Mouse (Mus musculus) heart, embryonic 15.5 days (tissue): Measurements from ENCODE around the gene Ptk6. TPM values are rescaled to one million over a fixed set of nuclear protein-coding genes. Genes with fewer than 3 reads are reported as not detected.
"Not testable (repeated sequence)": the region's sequence is repeated elsewhere in the genome, so short reads cannot be mapped to it uniquely, and the experiment has no call there.

Experiments used
- ATAC-seq: fragments of 200-750 bp; cut with Nextera tagmentation; replicated peaks from 2 replicates; pipeline ENCODE4 v1.8.0; 2017; ENCODE audit warnings: low read depth, moderate TSS enrichment; ENCODE audit not compliant: insufficient number of reproducible peaks, insufficient read depth, low FRiP score
- H3K27ac ChIP-seq: fragments of 300-500 bp; sonication (generic); 2 replicates; pipeline ENCODE4 v1.5.1; 2015; ENCODE audit warnings: mild to moderate bottlenecking, inconsistent platforms
- H3K27me3 ChIP-seq: fragments of 300-500 bp; sonication (generic); 2 replicates; pipeline ENCODE4 v1.6.1; 2015; ENCODE audit warnings: inconsistent platforms
- H3K36me3 ChIP-seq: fragments of 300-500 bp; sonication (generic); 2 replicates; pipeline ENCODE4 v1.6.1; 2015; ENCODE audit warnings: mild to moderate bottlenecking, inconsistent platforms
- H3K4me1 ChIP-seq: fragments of 300-500 bp; sonication (generic); replicated peaks from 2 replicates; pipeline ENCODE4 v1.6.1; 2015; ENCODE audit warnings: inconsistent platforms
- H3K4me2 ChIP-seq: fragments of 300-500 bp; sonication (generic); 2 replicates; pipeline ENCODE4 v1.6.1; 2015; ENCODE audit warnings: inconsistent platforms, mild to moderate bottlenecking, moderate library complexity
- H3K4me3 ChIP-seq: fragments of 300-500 bp; sonication (generic); 2 replicates; pipeline ENCODE4 v1.5.1; 2015; ENCODE audit warnings: mild to moderate bottlenecking, inconsistent platforms
- H3K9ac ChIP-seq: fragments of 300-500 bp; sonication (generic); 2 replicates; pipeline ENCODE4 v1.6.1; 2015; ENCODE audit warnings: mild to moderate bottlenecking, inconsistent platforms
- H3K9me3 ChIP-seq: fragments of 300-500 bp; sonication (generic); replicated peaks from 2 replicates; pipeline ENCODE4 v1.6.1; 2016; ENCODE audit warnings: inconsistent platforms
- WGBS: fragments of 180-500 bp; shearing (Covaris S2); methylation state at CpG from one replicate; pipeline ENCODE4 v1.1.7; 2015; ENCODE audit warnings: mixed read lengths; 5-methylcytosine and 5-hydroxymethylcytosine counted together
- polyA plus RNA-seq: library from polyadenylated mRNA; unstranded; fragments of >200 nt; fragmentation: Nextera tagmentation; extraction: Ambion mirVana; gene quantifications from 2 replicates; pipeline ENCODE4 v1.2.1, GENCODE M21; 2015

Gene Ptk6
- polyA plus RNA-seq, 1 experiment from 2014 or later = 0.05 TPM

DNA sequence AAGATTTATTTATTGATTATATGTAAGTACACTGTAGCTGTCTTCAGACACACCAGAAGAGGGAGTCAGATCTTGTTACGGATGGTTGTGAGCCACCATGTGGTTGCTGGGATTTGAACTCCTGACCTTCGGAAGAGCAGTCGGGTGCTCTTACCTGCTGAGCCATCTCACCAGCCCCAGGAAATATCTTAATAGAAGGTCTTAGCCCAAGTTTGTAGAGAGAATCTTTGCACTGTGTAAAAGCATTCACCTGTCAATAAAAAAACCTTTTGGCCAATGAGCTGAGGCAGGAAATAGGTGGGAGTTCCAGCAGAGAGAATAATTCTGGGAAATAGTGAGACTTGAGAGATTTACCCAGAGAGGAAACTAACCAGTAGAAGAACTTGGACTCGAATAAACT lies 11.2 kb downstream of the Ptk6 start:
- not testable (repeated sequence) for H3K27ac ChIP-seq, ATAC-seq, H3K27me3 ChIP-seq, H3K4me2 ChIP-seq, H3K4me3 ChIP-seq, H3K4me1 ChIP-seq, H3K9ac ChIP-seq, H3K9me3 ChIP-seq, H3K36me3 ChIP-seq
- 71% methylated on average over 4 of the region's 4 CpGs for WGBS

DNA sequence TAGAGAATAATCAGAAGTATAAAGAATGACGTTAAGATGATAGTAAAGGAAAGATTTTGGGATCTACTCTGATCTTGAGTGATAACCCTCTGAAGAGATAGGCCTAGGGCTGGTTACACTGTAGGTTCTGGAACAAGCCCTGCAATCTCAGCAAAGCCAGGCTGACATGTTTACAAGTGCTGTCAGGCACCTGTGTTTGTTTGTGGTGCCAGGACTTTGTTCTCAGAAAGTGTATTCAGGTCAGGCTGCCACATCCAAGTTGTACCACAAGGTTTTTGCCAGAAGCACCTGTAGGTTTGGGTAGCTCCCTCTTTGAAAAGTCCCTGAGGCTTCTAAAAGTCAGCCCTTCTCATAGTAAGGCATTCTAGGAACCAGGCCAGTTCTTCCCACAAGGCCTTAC lies 13.3 kb downstream of the Ptk6 start:
- ATAC-seq = no peak
- WGBS = 87% methylated on average over 1 of the region's 1 CpGs
- Histone ChIP-seq H3K27me3 (no peaks in the 10 kb centered on the region; the same call in 1 of the 2 replicates), H3K4me2 (no peak overlapping the region), H3K4me1 (peaks cover 8% of the 10 kb centered on the region), H3K9me3 (no peaks in the 10 kb centered on the region), H3K36me3 (no peaks in the 10 kb centered on the region), H3K9ac (no peak overlapping the region), H3K4me3 (no peak overlapping the region), H3K27ac (no peak overlapping the region)

GRCm38 (mm10) chr2:181188681-181189080 lies 13.9 kb downstream of the Ptk6 start:
- Histone ChIP-seq H3K4me1 (peaks cover 8% of the 10 kb centered on the region), H3K9me3 (no peaks in the 10 kb centered on the region), H3K27ac (peak overlapping the region; percentile 41; the same call in 1 of the 2 replicates), H3K9ac (no peak overlapping the region), H3K27me3 (no peaks in the 10 kb centered on the region), H3K36me3 (no peaks in the 10 kb centered on the region), H3K4me2 (peak overlapping the region; percentile 95), H3K4me3 (0 out of 2 replicates have a peak overlapping the region, but pooled peaks have one; percentile 75)
- no peak for ATAC-seq
- WGBS = 52% methylated on average over 2 of the region's 2 CpGs

GRCm38 (mm10) chr2:181187121-181188000 lies 15.2 kb downstream of the Ptk6 start, which contains the start of gene Ppdpf:
TSS of gene Ppdpf (plus strand) at chr2:181187247.
- Histone ChIP-seq H3K27me3 (no peaks in the 10 kb centered on the region), H3K9me3 (no peaks in the 10 kb centered on the region), H3K4me1 (peaks cover 8% of the 10 kb centered on the region), H3K4me2 (peak within 1 kb of the TSS; percentile 95), H3K9ac (peak within 1 kb of the TSS; percentile 75), H3K36me3 (no peaks in the 10 kb centered on the region), H3K4me3 (peak within 1 kb of the TSS; percentile 75), H3K27ac (peak within 1 kb of the TSS; percentile 92)
- peak; percentile 95 for ATAC-seq
- WGBS = under 1% methylated on average over 64 of the region's 64 CpGs

GRCm38 (mm10) chr2:181186635-181187034 lies 16.0 kb downstream of the Ptk6 start:
- Histone ChIP-seq H3K36me3 (no peaks in the 10 kb centered on the region), H3K27ac (peak overlapping the region; percentile 92), H3K27me3 (no peaks in the 10 kb centered on the region), H3K4me3 (peak overlapping the region; percentile 75), H3K4me2 (peak overlapping the region; percentile 95), H3K4me1 (peaks cover 8% of the 10 kb centered on the region), H3K9me3 (no peaks in the 10 kb centered on the region), H3K9ac (peak overlapping the region; percentile 75)
- peak; percentile 73 for ATAC-seq
- WGBS = under 1% methylated on average over 14 of the region's 14 CpGs

- WGBS = 56% methylated on average over 6 of the region's 6 CpGs
- Histone ChIP-seq H3K9me3 (no peaks in the 10 kb centered on the region), H3K4me2 (no peak overlapping the region), H3K27me3 (no peaks in the 10 kb centered on the region), H3K4me1 (no peaks in the 10 kb centered on the region), H3K27ac (no peak overlapping the region), H3K4me3 (no peak overlapping the region), H3K9ac (no peak overlapping the region), H3K36me3 (no peaks in the 10 kb centered on the region)
- no peak for ATAC-seq
Observed at GRCm38 (mm10) chr2:181180898-181181297, 21.7 kb downstream of the Ptk6 start.

DNA sequence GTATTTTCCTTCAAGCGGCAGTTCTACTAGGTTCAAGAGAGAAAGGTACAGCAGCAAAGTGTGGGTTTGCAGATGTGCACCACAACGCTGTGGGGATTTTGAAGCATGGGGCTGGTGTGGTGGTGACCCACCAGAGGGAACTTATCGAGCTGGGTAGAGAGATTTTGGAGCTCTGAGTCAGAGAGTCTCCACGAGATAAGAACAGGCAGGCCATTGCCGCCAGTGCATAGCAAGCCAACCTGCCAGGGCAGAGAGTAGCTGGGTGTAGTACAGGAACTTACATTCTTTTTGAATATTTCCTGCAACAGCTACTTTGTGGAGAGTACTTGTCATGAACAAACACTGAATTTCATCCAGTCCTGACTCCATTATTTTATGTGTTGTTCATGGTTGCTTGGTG lies 24.1 kb downstream of the Ptk6 start:
- 53% methylated on average over 5 of the region's 5 CpGs for WGBS
- no peak for ATAC-seq

GRCm38 (mm10) chr2:181178015-181178414 lies 24.6 kb downstream of the Ptk6 start:
- Histone ChIP-seq H3K9me3 (no peaks in the 10 kb centered on the region), H3K4me1 (no peaks in the 10 kb centered on the region), H3K4me2 (no peak overlapping the region), H3K4me3 (no peak overlapping the region), H3K27ac (no peak overlapping the region), H3K27me3 (no peaks in the 10 kb centered on the region), H3K36me3 (no peaks in the 10 kb centered on the region), H3K9ac (no peak overlapping the region)
- 66% methylated on average over 3 of the region's 3 CpGs for WGBS
- ATAC-seq = no peak

More for the DNA sequence above, 24.1 kb downstream of the Ptk6 start:
- Histone ChIP-seq H3K36me3 (no peaks in the 10 kb centered on the region), H3K27me3 (no peaks in the 10 kb centered on the region), H3K4me2 (no peak overlapping the region), H3K9me3 (no peaks in the 10 kb centered on the region), H3K4me3 (no peak overlapping the region), H3K9ac (no peak overlapping the region), H3K27ac (no peak overlapping the region), H3K4me1 (no peaks in the 10 kb centered on the region)

DNA sequence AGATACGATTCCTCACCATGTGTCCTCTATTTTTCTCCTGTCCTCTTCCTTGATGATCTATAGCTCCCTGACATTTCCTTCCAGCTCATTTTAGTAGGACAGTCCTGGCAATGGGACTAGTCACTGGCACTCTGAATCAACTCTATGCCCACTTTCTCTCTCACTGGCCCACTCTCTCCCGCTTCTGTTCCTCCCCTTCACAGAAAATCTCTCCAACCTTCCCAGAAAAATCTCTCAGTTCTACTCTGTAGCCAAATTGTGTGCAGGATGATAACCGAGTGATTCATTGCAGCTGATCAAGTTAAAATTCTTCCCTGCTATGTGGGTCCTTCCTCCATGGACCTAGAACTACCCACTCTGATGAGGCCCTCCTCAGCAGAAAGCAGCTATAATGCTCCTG lies 27.9 kb downstream of the Ptk6 start:
- H3K4me3 ChIP-seq = no peak overlapping the region
- H3K27me3 ChIP-seq = no peaks in the 10 kb centered on the region
- H3K27ac ChIP-seq = no peak overlapping the region
- no peak overlapping the region for H3K9ac ChIP-seq
- H3K4me1 ChIP-seq = no peaks in the 10 kb centered on the region
- H3K36me3 ChIP-seq = no peaks in the 10 kb centered on the region
- H3K9me3 ChIP-seq = no peaks in the 10 kb centered on the region
- ATAC-seq = no peak
- H3K4me2 ChIP-seq = no peak overlapping the region
- 72% methylated on average over 3 of the region's 3 CpGs for WGBS

- 80% methylated on average over 5 of the region's 5 CpGs for WGBS
Observed at GRCm38 (mm10) chr2:181166469-181166868, 36.1 kb downstream of the Ptk6 start.

DNA sequence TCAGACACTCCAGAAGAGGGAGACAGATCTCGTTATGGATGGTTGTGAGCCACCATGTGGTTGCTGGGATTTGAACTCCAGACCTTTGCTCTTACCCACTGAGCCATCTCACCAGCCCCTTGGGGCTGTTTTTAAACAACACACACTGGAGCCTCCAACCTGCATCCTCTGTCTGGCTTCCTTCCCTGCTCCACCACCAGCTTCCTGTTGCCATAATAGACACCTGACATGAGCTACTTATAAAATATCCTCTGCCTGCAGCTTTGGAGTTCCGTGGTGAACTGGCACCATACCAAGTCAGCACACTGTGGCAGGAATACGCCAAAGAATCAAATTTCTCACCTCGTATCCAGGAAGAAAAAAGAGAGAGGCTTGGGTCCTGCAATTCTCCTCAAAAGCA lies 41.8 kb downstream of the Ptk6 start:
- Histone ChIP-seq H3K9me3 (no peaks in the 10 kb centered on the region), H3K4me3 (no peak overlapping the region), H3K27ac (no peak overlapping the region), H3K36me3 (no peaks in the 10 kb centered on the region), H3K4me2 (no peak overlapping the region), H3K4me1 (peaks cover 34% of the 10 kb centered on the region), H3K9ac (no peak overlapping the region), H3K27me3 (peaks cover 20% of the 10 kb centered on the region)
- ATAC-seq = no peak
- 54% methylated on average over 4 of the region's 4 CpGs for WGBS

More at GRCm38 (mm10) chr2:181166469-181166868, 36.1 kb downstream of the Ptk6 start:
- no peak for ATAC-seq
- Histone ChIP-seq H3K9me3 (no peaks in the 10 kb centered on the region), H3K27ac (no peak overlapping the region), H3K4me3 (no peak overlapping the region), H3K4me1 (no peaks in the 10 kb centered on the region), H3K4me2 (no peak overlapping the region), H3K36me3 (no peaks in the 10 kb centered on the region), H3K9ac (no peak overlapping the region), H3K27me3 (peaks cover 7% of the 10 kb centered on the region; the same call in 1 of the 2 replicates)
